Mouse (Mus musculus): Measurements from ENCODE around the gene Slit3. TPM values are rescaled to one million over a fixed set of nuclear protein-coding genes. Genes with fewer than 3 reads are reported as not detected.

The Slit3 gene
- polyA plus RNA-seq, 1 experiment from 2014 or later = 5.9 TPM

DNA sequence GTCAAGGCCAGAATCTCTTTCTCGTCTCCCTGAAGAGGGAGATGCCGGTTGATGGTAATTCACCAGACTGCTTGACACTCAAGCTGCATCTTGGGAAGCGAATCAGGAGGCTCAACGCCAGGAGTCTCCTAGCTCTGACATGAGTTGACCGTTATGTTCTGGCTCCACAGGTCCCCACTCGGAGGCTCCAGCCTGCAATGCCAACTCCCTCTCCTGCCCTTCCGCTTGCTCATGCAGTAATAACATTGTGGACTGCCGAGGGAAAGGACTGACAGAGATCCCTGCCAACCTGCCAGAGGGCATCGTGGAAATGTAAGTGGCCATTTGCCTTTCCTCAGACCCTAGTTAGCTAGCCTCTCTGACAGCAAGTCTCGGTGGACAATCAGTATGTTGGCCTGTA is 457.8 kb downstream of the Slit3 start:
- Histone ChIP-seq H3K9me3 (ENCODE audit: control insufficient read depth, low read length) (no peaks in the 10 kb centered on the region), H3K36me3 (ENCODE audit: control insufficient read depth, insufficient read depth, low read length) (no peaks in the 10 kb centered on the region), H3K4me3 (ENCODE audit: low read length) (no peak overlapping the region), H3K9ac (ENCODE audit: low read depth, low read length) (no peak overlapping the region), H3K27ac (ENCODE audit: low read length) (no peak overlapping the region), H3K4me1 (ENCODE audit: control insufficient read depth, insufficient read depth, low read length) (no peaks in the 10 kb centered on the region), H3K4me2 (ENCODE audit: low read depth, low read length) (no peak overlapping the region), H3K27me3 (replicated peaks; ENCODE audit: control insufficient read depth, insufficient read depth, low read length) (no peaks in the 10 kb centered on the region)
- no peak for ATAC-seq
- 89% methylated on average over 10 of the region's 10 CpGs for WGBS

DNA sequence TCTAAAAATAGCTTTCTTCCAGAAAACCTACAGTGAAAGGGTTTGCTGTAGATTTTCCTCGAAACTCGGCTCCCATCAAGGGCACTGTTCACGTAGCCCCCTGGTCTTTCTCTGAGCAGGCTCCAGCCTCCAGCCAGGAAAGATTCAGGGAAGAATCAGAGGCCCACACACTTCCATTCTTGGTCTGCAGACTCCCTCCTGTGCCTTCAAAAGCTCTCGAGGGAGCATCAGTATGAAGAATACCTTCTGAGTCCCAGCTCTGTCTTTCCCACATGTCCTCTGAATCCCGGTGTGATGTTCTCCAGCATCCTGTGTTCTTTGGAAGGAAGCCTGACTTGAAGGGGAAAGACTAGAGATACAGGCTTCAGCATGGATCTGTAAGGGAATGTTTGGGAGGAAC is 461.6 kb downstream of the Slit3 start:
- Histone ChIP-seq H3K27me3 (replicated peaks; ENCODE audit: control insufficient read depth, insufficient read depth, low read length) (no peaks in the 10 kb centered on the region), H3K36me3 (ENCODE audit: control insufficient read depth, insufficient read depth, low read length) (no peaks in the 10 kb centered on the region), H3K4me1 (ENCODE audit: control insufficient read depth, insufficient read depth, low read length) (peaks cover 7% of the 10 kb centered on the region; the same call in 1 of the 2 replicates), H3K9me3 (ENCODE audit: control insufficient read depth, low read length) (no peaks in the 10 kb centered on the region), H3K4me2 (ENCODE audit: low read depth, low read length) (no peak overlapping the region), H3K27ac (ENCODE audit: low read length) (0 out of 2 replicates have a peak overlapping the region, but pooled peaks have one; percentile 4), H3K9ac (ENCODE audit: low read depth, low read length) (no peak overlapping the region), H3K4me3 (ENCODE audit: low read length) (no peak overlapping the region)
- 74% methylated on average over 5 of the region's 5 CpGs for WGBS
- ATAC-seq = peak; percentile 26; the same call in 1 of the 2 replicates

DNA sequence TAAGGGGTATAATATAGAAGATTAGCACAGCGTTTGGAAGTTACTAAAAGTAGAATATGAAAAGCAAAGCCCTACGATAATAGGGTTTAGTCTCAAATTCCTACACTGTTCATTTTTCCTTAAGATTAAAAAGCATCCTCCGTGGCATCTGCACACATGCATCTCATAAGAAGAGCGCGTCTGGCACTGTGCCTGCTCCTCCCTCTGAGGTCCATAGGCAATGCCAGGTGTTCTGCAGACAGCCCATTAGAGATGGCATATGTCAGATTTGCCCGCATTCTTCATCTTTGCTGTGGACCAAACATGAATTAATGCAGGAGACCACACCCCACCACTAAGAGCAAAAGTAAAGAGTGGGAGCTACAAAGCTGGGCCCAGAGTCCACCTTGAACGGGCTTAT is 462.6 kb downstream of the Slit3 start:
- H3K27me3 ChIP-seq (replicated peaks; ENCODE audit: control insufficient read depth, insufficient read depth, low read length) = no peaks in the 10 kb centered on the region
- no peak for ATAC-seq
- H3K9me3 ChIP-seq (ENCODE audit: control insufficient read depth, low read length) = no peaks in the 10 kb centered on the region
- 90% methylated on average over 7 of the region's 7 CpGs for WGBS
- no peak overlapping the region for H3K4me3 ChIP-seq (ENCODE audit: low read length)
- H3K4me2 ChIP-seq (ENCODE audit: low read depth, low read length) = no peak overlapping the region
- no peak overlapping the region for H3K27ac ChIP-seq (ENCODE audit: low read length)
- no peak overlapping the region for H3K9ac ChIP-seq (ENCODE audit: low read depth, low read length)
- no peaks in the 10 kb centered on the region for H3K36me3 ChIP-seq (ENCODE audit: control insufficient read depth, insufficient read depth, low read length)
- H3K4me1 ChIP-seq (ENCODE audit: control insufficient read depth, insufficient read depth, low read length) = peaks cover 7% of the 10 kb centered on the region; the same call in 1 of the 2 replicates

DNA sequence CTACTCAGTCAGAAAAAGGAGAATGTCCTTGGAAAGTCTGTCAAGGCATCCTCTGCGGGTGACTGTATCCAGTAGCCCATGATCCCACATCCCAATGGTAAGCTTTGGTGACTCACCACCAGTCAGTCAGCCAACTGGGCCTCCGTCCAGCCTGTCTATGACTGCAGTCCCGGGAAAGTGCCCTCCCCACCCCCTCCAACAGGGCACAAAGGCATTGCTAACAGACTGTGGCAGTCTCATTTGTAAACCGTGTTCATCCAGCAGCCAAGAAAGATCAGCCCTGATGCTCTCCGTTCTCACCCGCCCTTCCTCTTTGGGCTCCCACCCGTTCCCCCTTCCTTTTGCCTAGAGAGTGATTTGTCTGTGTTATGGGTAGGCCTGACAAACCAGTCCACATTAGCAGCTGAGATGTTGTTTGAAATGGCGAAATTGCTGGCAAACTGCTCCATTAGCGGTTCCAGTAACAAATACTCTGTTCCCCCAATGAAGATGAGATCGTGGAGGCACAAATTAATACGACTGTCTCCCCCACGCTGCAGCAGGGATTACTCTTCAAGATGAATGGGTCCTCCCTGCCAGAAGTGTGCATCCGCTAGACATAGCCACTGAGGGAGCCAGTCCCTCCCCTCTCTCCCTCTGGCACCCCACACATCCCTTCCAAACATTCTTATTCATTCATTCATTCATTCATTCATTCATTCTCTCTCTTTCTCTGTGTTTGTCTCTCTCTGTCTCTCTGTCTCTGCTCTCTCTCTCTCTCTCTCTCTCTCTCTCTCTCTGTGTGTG is 466.3 kb downstream of the Slit3 start:
- Histone ChIP-seq H3K9ac (ENCODE audit: low read depth, low read length) (no peak overlapping the region), H3K36me3 (ENCODE audit: control insufficient read depth, insufficient read depth, low read length) (no peaks in the 10 kb centered on the region), H3K27me3 (replicated peaks; ENCODE audit: control insufficient read depth, insufficient read depth, low read length) (no peaks in the 10 kb centered on the region), H3K4me1 (ENCODE audit: control insufficient read depth, insufficient read depth, low read length) (peaks cover 7% of the 10 kb centered on the region; the same call in 1 of the 2 replicates), H3K9me3 (ENCODE audit: control insufficient read depth, low read length) (no peaks in the 10 kb centered on the region), H3K4me3 (ENCODE audit: low read length) (no peak overlapping the region), H3K27ac (ENCODE audit: low read length) (0 out of 2 replicates have a peak overlapping the region, but pooled peaks have one; percentile 17), H3K4me2 (ENCODE audit: low read depth, low read length) (no peak overlapping the region)
- 52% methylated on average over 13 of the region's 13 CpGs for WGBS
- peak; percentile 72 for ATAC-seq

DNA sequence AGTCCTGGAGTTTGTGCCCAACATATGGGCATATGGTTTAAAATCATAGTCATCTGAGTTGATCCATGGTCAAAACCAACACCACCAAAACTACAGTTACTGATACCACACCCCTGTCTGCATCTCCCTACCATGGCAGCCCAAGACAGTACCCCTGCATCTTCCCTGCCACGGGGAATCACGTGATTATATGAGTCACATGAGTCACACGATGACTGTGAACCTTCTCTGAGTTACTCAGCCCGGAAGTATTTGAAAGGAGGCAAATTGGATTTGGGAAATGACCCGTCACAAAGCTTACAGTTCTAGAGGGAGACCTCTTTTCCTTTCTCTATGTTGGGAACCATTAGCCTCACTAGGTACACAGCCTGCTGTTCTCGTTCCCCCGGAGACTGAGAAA is 468.9 kb downstream of the Slit3 start:
- ATAC-seq = no peak
- no peaks in the 10 kb centered on the region for H3K9me3 ChIP-seq (ENCODE audit: control insufficient read depth, low read length)
- H3K9ac ChIP-seq (ENCODE audit: low read depth, low read length) = no peak overlapping the region
- H3K36me3 ChIP-seq (ENCODE audit: control insufficient read depth, insufficient read depth, low read length) = no peaks in the 10 kb centered on the region
- H3K4me2 ChIP-seq (ENCODE audit: low read depth, low read length) = no peak overlapping the region
- H3K27me3 ChIP-seq (replicated peaks; ENCODE audit: control insufficient read depth, insufficient read depth, low read length) = no peaks in the 10 kb centered on the region
- H3K27ac ChIP-seq (ENCODE audit: low read length) = no peak overlapping the region
- peaks cover 7% of the 10 kb centered on the region; the same call in 1 of the 2 replicates for H3K4me1 ChIP-seq (ENCODE audit: control insufficient read depth, insufficient read depth, low read length)
- 84% methylated on average over 7 of the region's 7 CpGs for WGBS
- H3K4me3 ChIP-seq (ENCODE audit: low read length) = no peak overlapping the region

DNA sequence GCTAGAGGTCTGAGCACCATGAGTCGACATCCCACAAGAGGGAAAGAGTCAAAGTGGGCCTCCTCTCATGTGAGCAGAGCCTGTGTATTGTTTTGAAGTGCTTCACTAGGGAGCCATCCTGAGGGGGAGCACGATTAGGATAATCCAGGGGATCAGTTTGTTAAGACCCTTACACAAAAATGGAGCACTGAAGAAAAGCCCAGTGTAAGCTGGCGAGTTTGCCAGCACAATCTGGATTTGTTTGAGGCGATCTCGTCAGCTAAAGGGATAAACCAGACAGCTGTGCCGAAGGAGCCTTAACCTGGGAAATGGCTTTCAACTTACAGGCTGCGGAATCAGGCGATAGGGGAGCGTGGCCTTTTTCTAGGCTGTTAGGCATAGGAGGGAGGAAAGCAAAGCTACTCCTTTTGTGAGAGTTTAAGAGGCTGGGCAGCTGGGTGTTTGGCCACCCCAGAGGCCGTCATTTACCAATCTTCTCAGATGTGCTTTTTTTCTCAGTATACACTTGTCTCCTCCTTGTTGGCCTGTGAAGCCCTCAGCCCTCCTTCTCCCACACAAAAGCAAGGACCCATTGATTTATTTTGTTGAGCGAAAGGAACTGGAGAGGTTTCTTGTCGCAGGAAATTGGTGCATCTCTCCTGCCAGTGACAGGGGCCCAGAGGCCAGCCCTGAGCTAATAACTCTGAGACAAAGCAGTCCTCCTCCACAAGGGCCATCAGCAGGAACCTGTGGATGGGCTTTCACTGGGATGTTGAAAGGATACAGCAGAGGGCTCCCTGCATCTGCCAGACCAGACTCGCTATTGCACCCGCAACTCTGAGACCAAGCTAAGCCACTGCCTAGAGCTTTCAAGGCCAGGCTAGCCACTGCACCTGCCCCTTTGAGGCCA is 472.4 kb downstream of the Slit3 start:
- no peaks in the 10 kb centered on the region for H3K9me3 ChIP-seq (ENCODE audit: control insufficient read depth, low read length)
- H3K4me3 ChIP-seq (ENCODE audit: low read length) = no peak overlapping the region
- H3K36me3 ChIP-seq (ENCODE audit: control insufficient read depth, insufficient read depth, low read length) = no peaks in the 10 kb centered on the region
- H3K9ac ChIP-seq (ENCODE audit: low read depth, low read length) = no peak overlapping the region
- ATAC-seq = no peak
- no peak overlapping the region for H3K27ac ChIP-seq (ENCODE audit: low read length)
- H3K27me3 ChIP-seq (replicated peaks; ENCODE audit: control insufficient read depth, insufficient read depth, low read length) = no peaks in the 10 kb centered on the region
- WGBS = 75% methylated on average over 14 of the region's 14 CpGs
- no peak overlapping the region for H3K4me2 ChIP-seq (ENCODE audit: low read depth, low read length)
- H3K4me1 ChIP-seq (ENCODE audit: control insufficient read depth, insufficient read depth, low read length) = no peaks in the 10 kb centered on the region

DNA sequence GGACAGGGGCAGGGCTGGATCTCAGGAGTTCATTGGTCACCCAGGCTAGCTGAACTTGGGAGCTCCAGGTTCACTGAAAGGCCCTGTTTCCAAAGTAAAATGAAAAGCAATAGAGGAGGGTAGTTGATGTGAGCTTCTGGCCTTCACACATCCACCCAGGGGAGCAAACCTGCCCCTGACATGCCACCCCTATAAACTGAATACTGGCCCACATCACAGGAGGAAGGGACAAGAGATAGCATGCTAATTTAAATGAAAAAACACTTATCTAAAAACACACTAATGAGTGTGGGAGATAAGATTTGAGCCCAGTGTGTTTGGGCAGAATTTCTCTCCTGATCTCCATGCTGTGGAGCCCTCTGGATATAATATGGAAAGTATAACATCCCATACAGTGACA is 475.0 kb downstream of the Slit3 start:
- Histone ChIP-seq H3K9me3 (ENCODE audit: control insufficient read depth, low read length) (no peaks in the 10 kb centered on the region), H3K36me3 (ENCODE audit: control insufficient read depth, insufficient read depth, low read length) (no peaks in the 10 kb centered on the region), H3K9ac (ENCODE audit: low read depth, low read length) (no peak overlapping the region), H3K4me3 (ENCODE audit: low read length) (no peak overlapping the region), H3K27me3 (replicated peaks; ENCODE audit: control insufficient read depth, insufficient read depth, low read length) (no peaks in the 10 kb centered on the region), H3K27ac (ENCODE audit: low read length) (no peak overlapping the region), H3K4me1 (ENCODE audit: control insufficient read depth, insufficient read depth, low read length) (peaks cover 5% of the 10 kb centered on the region; the same call in 1 of the 2 replicates), H3K4me2 (ENCODE audit: low read depth, low read length) (no peak overlapping the region)
- ATAC-seq = no peak

DNA sequence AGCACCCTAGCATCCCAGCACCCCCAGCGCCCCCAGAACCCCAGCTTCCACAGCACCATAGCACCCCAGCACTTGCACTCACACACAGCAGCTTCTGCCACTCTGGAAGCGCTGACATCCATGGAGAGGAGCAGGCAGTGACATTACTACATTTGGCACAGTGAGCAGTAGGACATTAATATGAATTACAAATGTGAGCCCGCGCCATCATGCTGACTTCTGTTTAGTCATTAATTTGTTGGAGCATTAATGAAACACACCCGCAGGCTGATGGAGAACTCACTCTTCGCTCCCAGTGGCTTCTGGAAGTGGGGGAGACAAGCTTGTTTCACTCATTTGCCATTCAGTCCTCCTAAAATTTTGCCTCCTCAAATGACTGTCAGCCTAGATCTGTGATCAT is 476.9 kb downstream of the Slit3 start:
- Histone ChIP-seq H3K4me1 (ENCODE audit: control insufficient read depth, insufficient read depth, low read length) (peaks cover 15% of the 10 kb centered on the region), H3K27me3 (replicated peaks; ENCODE audit: control insufficient read depth, insufficient read depth, low read length) (no peaks in the 10 kb centered on the region), H3K27ac (ENCODE audit: low read length) (no peak overlapping the region), H3K4me3 (ENCODE audit: low read length) (no peak overlapping the region), H3K4me2 (ENCODE audit: low read depth, low read length) (no peak overlapping the region), H3K9ac (ENCODE audit: low read depth, low read length) (no peak overlapping the region), H3K9me3 (ENCODE audit: control insufficient read depth, low read length) (no peaks in the 10 kb centered on the region), H3K36me3 (ENCODE audit: control insufficient read depth, insufficient read depth, low read length) (no peaks in the 10 kb centered on the region)
- 86% methylated on average over 6 of the region's 6 CpGs for WGBS
- no peak for ATAC-seq

DNA sequence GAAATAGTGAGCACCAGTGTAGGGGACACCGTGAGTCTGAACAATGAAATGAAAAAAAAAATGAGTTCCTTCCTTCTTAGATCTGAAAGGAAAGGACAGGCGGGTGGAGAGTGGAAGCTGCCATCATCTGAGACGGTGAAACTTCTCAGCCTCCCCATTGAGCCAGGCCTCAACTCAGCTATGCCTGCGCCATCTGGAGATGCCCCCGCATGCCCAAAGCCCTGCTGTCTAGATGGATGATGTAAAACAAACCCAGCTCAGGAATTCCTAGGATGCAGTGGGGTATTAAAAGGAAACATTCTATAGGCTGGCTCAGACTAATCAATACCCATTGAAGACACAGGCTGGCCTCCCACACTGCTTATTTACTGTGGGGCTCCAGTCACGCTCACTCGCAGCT is 477.7 kb downstream of the Slit3 start:
- no peaks in the 10 kb centered on the region for H3K9me3 ChIP-seq (ENCODE audit: control insufficient read depth, low read length)
- WGBS = 68% methylated on average over 7 of the region's 7 CpGs
- H3K4me3 ChIP-seq (ENCODE audit: low read length) = no peak overlapping the region
- H3K4me1 ChIP-seq (ENCODE audit: control insufficient read depth, insufficient read depth, low read length) = peaks cover 17% of the 10 kb centered on the region
- no peaks in the 10 kb centered on the region for H3K36me3 ChIP-seq (ENCODE audit: control insufficient read depth, insufficient read depth, low read length)
- no peak overlapping the region for H3K4me2 ChIP-seq (ENCODE audit: low read depth, low read length)
- no peak overlapping the region for H3K9ac ChIP-seq (ENCODE audit: low read depth, low read length)
- no peaks in the 10 kb centered on the region for H3K27me3 ChIP-seq (replicated peaks; ENCODE audit: control insufficient read depth, insufficient read depth, low read length)
- H3K27ac ChIP-seq (ENCODE audit: low read length) = no peak overlapping the region
- no peak for ATAC-seq

Data from intestine, embryonic 16.5 days (tissue).